Mouse (Mus musculus): ENCODE measurements around the gene Map3k14.

Gene Map3k14

DNA sequence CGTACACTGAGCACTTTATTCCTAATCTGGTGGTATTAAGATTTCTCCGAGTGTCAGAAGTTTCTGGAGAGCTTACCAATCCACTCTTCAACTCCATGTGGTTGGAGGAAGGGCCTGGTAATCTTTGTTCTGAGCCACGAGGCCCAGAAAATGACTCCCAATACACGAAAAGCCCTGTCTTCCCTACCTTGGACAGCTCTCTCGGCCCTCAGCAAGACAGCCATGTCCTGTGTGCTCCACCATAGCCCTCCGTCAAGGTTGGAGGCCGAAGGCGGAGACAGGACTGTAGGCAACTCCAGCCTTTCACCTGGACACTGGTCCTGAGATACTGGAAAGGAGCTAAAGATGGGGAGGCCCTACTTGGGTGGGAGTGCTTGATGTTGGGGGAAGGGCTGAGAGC, 57.0 kb downstream of the Map3k14 start:
- peak; percentile 73 for DNase-seq (ENCODE audit: low read depth, low spot score)

DNA sequence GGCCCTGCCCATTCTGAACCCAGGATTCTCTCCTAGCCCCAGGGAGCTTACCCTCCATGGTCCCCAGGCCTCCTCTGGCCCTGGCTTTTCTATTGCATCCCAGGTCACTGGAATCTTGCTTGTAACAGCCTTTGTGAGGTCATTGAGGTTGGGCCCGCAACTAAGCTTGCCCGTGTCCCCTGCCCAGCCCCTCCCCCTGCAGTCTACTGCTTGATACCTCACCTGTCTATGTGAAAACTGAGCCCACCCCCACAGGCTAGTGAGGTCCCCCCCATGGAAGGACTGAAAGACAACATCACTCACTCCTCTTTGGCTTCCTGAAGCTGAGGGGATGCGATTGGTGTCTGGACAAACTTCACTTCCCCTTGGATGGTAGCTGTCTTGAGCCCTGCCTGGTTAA, 58.8 kb downstream of the Map3k14 start, which contains the start of gene 1700023F06Rik:
1700023F06Rik (minus strand) TSS at position 101 of the 400 bp plus-strand sequence.
- no peak for DNase-seq (ENCODE audit: low read depth, low spot score)

DNA sequence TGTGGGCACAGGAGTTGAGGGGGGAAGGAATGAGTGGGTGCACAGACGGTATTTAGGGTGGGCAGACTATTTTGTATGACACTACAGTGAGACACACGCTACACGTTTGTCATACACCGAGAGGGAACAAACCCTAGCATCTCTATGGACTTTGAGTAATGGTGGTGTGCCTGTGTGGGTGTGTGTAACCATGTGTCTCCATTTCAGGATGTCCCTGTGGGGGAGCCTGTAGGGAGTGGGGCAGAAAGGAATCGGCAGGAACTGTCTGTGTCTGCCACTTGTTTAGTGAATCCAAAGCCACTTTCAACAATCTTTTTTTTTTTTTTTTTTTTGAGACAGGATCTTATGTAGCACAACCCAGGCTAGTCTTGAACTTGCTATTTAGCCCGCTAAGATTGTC, 61.1 kb downstream of the Map3k14 start:
- DNase-seq (ENCODE audit: low read depth, low spot score): no peak

DNA sequence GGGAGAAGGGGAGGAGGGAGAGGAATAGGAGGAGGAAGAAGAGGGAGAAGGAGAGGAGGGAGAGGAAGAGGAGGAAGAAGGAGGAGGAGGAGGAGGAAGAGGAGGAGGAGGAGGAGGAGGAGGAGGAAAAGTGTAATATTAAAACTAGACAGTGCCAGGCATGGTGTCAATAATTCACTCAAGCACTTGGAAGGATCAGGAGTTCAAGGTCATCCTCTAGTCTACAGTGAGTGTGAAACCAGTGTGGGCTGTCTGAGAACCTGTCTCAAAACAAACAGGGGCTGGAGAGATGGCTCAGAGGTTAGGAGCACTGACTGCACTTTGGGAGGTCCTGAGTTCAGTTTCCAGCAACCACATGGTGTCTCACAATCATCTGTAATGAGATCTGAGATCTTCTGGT, 64.9 kb downstream of the Map3k14 start:
- no peak for DNase-seq (ENCODE audit: low read depth, low spot score)

DNA sequence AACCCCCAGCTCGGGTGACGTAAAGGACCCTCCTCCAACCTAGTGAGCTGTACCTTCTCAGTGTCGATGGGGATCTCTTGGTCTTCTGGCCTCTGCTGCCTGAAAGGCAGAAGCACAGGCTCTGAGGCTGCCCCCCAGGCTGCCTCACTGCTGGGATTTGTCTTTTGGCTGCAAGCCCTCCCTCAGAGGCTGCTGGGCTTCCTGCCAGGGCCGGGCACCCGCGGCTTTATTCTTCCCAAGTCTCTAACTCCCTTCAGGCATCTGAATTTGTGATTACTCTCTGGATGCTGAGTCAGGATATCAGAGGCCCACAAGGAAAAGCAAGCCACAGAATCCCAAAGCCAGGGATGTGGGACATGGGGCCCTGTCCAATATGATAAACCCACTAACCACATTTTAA, 65.6 kb downstream of the Map3k14 start:
- no peak for DNase-seq (ENCODE audit: low read depth, low spot score)

DNA sequence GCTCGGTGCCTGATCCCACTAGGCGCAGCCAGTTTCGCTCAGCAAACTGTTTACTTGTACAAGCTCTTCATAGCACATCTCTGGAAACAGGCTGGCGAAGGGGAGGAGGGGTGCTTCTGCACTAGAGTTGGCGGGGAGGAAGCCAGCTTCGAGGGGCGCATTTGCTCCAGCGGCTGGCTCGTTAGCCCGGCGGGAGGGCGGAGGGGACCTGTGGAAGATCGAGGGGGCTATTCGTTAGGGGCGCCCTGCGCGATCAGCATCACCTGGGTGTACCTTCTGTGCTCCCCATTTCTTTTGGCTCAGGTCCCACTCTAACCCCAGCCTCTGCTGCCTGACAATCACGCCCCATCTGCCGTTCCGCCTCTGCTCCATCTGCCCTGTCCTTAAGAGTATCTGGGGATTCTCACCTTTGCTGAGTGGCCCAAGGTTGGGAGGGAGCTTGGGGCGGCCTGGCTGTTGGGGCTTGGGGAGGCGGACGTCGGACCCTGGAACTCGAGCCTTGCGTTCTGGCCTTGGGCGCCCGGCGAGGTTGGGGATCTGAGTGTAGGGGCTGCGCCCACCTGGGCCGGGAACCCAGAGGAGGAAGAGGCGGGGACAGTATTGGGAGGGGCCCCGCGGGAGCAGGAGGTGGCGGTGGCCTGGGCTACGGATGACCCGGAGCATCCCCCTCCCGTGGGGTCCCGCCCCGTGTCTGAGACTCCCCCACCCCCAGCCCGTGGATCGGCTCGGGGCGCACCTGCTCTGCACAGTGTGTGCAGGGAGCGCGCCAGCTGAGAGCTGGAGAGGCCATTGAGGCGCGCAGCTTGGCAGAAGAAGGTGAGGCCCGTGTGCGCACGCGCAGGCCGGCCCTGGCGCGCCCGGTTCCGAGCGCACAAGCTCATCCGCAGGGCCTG, 68.1 kb downstream of the Map3k14 start:
- DNase-seq (ENCODE audit: low read depth, low spot score): peak; percentile 85

DNA sequence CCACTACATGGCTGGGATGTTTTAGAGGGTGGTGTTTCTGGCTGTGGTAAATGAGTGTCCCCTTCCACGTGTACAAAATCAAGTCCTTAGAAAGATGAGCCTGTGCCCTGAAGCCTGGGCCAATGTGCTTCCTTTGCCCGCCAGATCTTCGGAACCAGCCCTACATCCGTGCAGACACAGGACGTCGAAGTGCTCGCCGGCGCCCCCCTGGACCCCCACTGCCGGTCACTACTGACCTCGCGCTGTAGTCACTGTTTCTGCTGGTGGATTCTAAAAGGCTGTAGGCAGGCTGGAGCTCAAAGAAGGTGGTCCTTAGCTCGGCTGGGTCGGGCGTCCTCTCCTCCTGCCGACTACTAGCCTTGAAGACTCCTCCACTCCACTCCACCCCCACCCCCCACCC, 68.9 kb downstream of the Map3k14 start:
- no peak for DNase-seq (ENCODE audit: low read depth, low spot score)

DNA sequence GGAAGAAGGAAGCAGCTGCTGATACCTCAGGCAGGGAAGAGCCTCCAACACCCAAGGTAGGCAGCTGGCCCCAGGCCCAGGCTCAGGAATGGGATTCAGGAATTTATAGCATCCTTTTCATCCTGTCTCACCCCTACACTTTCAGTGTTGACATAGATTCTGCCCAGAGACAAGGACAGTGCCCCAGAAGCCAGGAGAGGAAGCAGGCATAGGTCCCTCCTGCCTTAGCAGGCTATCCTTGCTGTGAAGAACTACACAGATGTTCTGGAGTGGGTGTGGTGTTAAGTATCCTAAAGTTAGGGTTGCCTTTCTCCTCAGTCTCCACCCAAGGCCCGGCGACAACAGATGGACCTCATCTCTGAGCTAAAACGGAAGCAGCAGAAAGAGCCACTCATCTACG, 69.9 kb downstream of the Map3k14 start:
- DNase-seq (ENCODE audit: low read depth, low spot score): no peak

DNA sequence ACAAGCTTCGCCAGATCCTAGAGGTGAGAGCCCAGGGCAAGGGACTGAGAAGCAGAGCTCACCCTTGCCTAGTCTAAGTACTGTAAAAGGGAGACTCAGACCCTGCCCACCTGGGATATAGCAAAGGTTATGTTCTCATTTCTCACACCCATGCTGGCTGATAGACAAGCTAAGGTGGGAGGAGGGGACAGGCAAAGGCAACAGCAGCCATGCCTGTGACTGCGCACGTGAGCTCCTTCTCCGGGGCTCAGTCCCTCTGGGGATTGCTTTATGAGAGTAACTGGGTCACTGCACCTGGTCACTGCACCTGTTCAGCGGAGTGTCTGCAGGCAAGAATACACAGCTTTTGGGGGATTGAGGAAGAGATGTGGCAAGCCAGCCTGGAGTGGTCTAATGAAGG, 71.6 kb downstream of the Map3k14 start:
- DNase-seq (ENCODE audit: low read depth, low spot score): no peak

DNA sequence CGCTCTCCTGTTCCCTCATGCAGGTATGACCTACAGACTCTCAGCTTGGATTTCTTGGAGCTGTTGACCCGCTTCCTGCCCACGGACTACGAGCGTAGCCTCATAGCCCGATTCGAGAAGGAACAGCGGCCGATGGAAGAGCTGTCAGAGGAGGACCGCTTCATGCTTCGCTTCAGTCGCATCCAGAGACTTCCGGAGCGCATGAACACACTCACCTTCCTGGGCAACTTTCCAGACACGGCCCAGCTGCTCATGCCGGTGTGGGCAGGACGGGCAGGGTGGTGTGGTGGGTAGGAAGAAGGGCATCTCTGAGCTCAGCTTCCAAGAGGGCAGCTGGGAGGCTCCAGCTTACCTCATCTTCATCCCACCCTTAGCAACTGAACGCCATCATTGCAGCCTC, 72.0 kb downstream of the Map3k14 start:
- DNase-seq (ENCODE audit: low read depth, low spot score): no peak

DNA sequence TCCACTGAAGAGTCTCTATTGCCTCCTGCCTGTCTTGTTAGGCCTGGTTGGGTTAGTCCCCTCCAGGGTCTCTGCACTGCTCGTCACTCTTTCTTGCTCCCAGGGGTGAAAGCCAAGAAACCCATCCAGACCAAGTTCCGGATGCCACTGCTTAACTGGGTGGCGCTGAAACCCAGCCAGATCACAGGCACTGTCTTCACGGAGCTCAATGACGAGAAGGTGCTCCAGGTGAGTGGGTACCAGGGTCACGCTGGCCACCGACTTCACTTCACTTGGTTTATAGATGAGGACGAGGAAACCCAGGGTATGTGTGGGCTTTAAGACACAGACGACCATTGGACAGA, 73.5 kb downstream of the Map3k14 start:
- no peak for DNase-seq (ENCODE audit: low read depth, low spot score)

DNA sequence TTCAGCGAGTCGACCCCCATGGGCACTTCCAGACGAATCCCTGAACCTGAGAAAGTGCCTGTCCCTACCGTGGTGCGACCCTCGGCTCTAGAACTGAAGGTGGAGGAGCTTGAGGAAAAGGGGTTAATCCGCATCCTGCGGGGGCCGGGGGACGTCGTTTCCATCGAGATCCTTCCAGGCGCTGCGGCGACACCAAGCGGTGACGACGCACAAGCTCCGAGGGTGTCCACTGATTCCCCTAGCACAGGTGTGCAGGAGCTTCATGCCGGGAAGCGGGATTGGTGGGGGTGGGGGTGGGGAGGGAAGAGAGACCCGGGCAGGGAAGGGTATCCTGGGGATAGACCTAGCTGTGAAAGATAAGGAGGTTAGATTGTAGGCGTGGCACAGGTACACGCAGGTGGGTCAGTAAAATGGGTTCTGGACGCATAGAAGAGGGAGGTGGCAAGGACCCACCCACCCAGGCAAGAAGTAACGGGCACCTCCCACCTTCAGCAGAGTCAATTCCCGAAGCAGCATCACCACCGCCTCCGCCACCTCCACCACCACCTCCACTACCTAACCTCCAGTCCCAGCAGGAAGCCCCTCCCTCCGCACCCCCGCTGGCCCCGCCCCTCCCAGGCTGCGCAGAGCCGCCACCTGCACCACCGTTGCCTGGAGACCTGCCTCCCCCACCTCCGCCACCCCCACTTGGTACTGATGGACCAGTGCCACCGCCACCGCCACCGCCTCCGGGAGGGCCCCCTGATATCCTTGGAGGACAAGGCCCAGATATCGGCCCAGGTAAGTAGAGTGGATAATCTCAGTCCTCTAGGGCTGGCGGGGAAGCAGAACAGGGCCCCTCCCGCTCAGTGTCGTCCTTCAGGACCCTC, 74.1 kb downstream of the Map3k14 start:
- DNase-seq (ENCODE audit: low read depth, low spot score): peak; percentile 56

DNA sequence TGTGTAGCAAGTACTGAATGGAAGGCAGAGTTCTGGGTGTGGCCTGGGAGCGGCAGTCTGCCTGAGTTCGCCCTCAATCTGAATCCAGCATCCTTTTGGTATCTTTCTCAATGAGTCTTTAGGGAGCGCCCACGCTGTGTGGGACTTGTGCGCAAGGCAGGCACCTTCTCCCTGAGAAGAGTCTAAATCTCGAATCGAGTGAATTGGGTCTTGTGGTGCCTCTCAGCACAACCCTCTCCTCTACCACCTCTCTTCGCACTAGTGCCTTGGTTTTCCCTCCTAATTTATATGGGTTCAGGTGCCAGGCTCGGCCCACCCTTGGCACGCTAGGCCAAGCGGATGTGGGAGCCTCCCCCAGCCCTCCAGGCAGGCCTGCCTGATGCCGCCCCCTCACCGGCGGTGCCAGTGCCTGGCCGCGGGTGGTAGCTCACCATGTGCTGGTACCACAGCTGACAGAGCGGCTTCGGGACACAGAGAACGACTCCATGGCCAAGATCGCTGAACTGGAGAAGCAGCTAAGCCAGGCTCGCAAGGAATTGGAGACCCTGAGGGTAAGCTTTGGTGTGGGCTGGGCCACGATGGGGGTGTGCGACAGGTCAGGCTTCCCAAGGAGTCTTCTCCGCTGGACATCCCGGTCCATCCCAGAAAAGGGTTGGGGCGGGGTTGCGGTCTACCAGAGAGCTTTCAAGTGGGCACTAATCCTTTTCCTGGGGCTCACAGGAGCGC, 74.9 kb downstream of the Map3k14 start:
- DNase-seq (ENCODE audit: low read depth, low spot score): peak; percentile 16

DNA sequence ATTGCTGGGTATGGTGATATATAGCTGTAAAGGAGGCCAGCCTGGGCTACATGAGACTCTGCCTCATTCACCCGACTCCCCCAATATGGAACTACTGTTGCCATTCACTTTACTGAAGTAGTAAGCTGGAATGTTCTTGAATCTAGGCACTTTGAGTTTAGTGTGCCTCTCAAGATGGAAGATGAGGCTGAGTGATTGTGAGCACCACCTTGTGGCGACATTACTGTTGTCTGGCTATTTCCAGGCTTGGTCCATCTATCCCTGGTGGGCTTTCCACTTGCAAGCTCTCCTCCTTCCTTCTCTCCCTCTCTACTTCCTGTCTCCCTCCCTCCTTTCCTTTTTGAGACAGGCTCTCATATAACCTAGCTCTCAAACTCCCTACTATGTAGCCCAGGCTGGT, 82.4 kb downstream of the Map3k14 start:
- peak; percentile 48 for DNase-seq (ENCODE audit: low read depth, low spot score)

DNA sequence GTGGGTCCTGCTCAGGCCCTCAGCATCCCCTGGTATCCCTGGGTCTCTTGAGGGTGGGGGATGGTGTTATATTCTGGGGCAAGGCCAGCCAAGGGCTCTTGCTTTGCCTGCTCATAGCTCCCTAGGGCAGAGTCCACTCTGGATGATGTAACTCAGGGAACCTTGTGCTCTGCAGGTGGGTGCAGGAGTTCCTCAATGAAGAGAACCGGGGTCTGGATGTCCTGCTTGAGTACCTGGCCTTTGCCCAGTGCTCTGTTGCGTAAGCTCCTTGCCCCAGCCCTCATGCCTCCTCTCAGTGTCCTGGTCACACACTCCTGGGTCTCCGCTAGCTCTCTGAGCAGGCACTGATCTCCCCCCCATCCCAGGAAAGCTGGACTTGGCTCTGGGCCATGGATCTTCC, 85.4 kb downstream of the Map3k14 start:
- DNase-seq (ENCODE audit: low read depth, low spot score): no peak

DNA sequence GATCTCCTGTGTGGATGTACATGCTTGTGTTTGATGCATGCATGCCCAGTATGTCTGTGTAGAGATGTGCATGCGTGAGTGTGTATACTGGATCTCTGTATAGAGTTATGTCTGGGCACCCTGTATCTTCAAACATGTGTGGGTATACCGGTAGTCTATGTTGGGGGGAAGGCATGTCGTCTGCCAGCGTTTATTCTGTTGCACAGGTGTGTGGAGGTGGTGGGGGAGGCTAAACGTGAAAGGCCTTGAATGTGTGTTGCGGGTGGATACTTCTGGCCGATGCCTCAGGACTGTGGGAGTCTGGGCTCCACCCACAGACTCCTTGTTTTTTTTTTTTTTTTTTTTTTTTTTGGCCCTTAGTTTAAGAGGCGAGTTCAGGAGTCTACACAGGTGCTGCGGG, 85.9 kb downstream of the Map3k14 start:
- no peak for DNase-seq (ENCODE audit: low read depth, low spot score)

DNA sequence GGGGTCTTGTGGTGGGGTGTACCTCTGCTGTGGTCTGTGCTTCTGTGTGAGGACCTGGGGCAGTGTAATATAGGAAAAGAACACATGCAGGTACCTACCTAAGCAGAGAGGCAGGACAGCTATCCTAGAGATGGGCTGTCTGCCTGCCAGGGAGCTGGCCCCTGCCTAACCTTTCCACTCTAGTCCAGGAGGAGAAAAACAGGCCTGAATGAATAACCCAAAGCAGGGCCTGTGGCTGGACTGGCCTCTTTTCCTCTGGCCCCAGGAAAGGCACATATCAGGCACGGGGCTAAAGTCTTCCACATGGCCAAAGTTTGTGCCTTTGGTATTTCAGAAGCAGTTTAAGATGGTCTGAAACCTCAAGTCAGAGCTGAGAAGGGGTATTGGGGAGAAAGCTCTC, 86.8 kb downstream of the Map3k14 start:
- DNase-seq (ENCODE audit: low read depth, low spot score): no peak

DNA sequence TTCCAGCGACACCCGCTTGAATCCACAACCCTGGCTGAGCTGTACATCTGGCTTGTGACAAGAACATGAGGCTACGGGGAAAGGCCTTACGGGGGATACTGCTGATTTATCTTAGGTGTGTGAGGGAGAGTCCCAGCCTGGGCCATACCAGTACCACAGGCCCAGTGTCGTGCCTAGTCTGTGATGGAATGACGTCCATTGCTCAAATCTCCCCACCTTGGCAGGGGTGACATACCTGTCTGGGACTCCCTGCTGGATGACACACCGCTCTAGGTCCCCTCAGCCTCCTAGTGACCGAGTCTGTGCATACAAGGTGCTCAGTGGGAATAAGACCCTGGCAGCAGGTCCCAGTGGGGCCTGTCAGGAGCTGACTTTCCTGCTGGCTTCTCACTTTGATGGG, 88.5 kb downstream of the Map3k14 start:
- no peak for DNase-seq (ENCODE audit: low read depth, low spot score)

DNA sequence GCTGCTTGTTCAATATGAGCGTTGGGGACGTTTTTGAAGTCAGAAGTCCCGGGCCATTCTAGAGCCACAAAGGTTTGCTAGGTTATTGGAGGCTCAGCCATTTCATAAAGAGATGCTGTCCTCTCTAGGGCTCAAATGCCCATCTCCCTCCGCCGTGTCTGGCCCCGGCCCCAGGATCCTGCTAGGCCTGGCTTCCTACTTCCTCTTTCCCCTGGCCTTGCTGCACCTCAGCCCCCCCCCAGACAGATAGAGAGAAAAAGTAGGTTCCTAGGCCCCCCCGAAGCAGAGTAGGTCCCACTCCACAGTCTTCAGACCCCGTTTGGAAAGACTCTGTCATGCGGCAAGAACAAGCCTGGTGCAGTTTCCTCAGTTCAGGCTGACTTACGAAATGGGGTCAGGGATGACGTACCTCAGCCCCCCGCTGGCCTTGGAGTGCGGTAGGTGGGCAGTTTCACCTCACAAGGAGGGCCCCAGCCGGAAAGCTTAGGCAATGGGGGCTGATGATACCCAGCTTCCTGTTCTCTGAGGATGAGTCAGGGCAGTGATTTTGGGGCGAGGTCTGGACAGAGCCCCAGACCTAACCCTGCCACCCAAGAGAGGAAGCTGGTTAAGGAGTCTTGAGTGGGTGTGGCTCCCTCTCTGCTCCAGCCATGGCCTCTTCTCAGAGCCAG, 89.3 kb downstream of the Map3k14 start:
- no peak for DNase-seq (ENCODE audit: low read depth, low spot score)

DNA sequence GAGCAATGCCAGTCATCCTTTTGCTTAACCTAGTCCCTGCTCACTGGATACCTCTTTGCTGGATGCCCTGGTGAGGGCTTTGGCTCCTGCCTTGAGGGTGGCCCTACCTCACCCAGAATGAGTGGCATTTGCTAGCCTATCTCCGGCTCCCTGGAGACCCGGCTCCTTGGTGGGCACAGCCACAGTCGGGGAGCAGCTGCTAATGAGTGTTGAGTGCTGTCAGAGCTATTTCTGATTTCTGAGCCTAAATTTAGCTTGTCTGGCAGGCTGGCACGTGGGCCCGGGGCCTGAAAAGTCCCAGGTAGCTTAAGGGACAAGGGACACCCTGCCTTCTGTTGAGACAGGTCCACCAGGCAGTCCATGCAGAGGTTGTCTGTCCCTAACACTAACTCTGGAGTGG, 90.1 kb downstream of the Map3k14 start:
- DNase-seq (ENCODE audit: low read depth, low spot score): no peak

DNA sequence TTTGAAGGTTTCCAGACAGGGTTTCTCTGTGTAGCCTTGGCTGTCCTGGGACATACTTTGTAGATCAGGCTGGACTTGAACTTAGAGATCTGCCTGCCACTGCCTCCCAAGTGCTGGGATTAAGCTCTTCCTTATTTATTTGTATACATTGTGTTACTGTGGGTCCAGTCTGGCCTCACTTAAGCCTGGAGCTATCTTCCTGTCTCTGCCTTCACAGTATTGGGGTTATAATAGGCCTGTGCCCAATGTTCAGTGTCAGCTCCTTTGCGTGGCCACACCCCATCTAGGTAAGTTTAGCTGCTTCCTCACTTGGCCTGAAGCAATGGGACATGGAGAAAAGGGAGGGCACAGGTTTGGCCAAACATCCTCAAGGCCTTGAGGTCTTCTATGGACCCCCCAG, 90.8 kb downstream of the Map3k14 start:
- DNase-seq (ENCODE audit: low read depth, low spot score): no peak

Measured in R1 (cell line).